Mouse (Mus musculus) liver, embryonic 14.5 days (tissue): ENCODE measurements at regions not wholly inside any gene's neighbourhood (a gene's known extent, or its start where the extent isn't known, plus 50 kb on each side); places are given as distances from the start of the nearest gene placed in this dataset.

Source experiments
- ATAC-seq: fragments of 200-750 bp; cut with Nextera tagmentation; 2 replicates; pipeline ENCODE4 v1.8.0; 2017; ENCODE audit warnings: moderate number of reproducible peaks, mild to moderate bottlenecking, moderate library complexity; ENCODE audit not compliant: insufficient read depth
- DNase-seq, 3 experiments: peaks; one replicate each; pipeline ENCODE4 v3.0.0-alpha.2; 2012 to 2013; ENCODE audit warnings: low read depth in 3 of 3, low spot score in 3 of 3
- H3K27ac ChIP-seq: fragments of 300-500 bp; sonication (generic); 2 replicates; pipeline ENCODE4 v1.5.1; 2014; ENCODE audit warnings: moderate library complexity, mild to moderate bottlenecking, control low read depth, inconsistent platforms
- H3K27me3 ChIP-seq: fragments of 300-500 bp; sonication (generic); 2 replicates; pipeline ENCODE4 v1.6.1; 2014; ENCODE audit warnings: mild to moderate bottlenecking, low read length, moderate library complexity; ENCODE audit not compliant: control insufficient read depth, insufficient read depth
- H3K36me3 ChIP-seq: fragments of 300-500 bp; sonication (generic); replicated peaks from 2 replicates; pipeline ENCODE4 v1.6.1; 2014; ENCODE audit warnings: low read depth; ENCODE audit not compliant: control insufficient read depth, insufficient read depth
- H3K4me1 ChIP-seq, 2 experiments: fragments of 200-500 bp in 1 of 2; fragments of 300-500 bp in 1 of 2; sonication (generic) in 1 of 2; replicated peaks; 2 replicates each; pipeline ENCODE4 v1.6.1; 2012 to 2014; ENCODE audit warnings: antibody characterized with exemption in 1 of 2, inconsistent platforms in 1 of 2, low read length in 1 of 2; ENCODE audit not compliant: control insufficient read depth in 2 of 2, insufficient read depth in 2 of 2
- H3K4me2 ChIP-seq: fragments of 300-500 bp; sonication (generic); 2 replicates; pipeline ENCODE4 v1.6.1; 2014; ENCODE audit warnings: low read depth, mild to moderate bottlenecking, control low read depth, moderate library complexity
- H3K4me3 ChIP-seq, 2 experiments: fragments of 200-500 bp in 1 of 2; fragments of 300-500 bp in 1 of 2; sonication (generic) in 1 of 2; 2 replicates each; pipeline ENCODE4 v1.5.1; 2012 to 2014; ENCODE audit warnings: low read depth in 2 of 2, low read length in 2 of 2, mild to moderate bottlenecking in 2 of 2, control low read depth in 1 of 2, inconsistent platforms in 1 of 2, moderate library complexity in 1 of 2; ENCODE audit not compliant: insufficient read depth in 1 of 2
- H3K9ac ChIP-seq: fragments of 300-500 bp; sonication (generic); replicated peaks from 2 replicates; pipeline ENCODE4 v1.6.1; 2014; ENCODE audit warnings: mild to moderate bottlenecking, control low read depth, moderate library complexity
- H3K9me3 ChIP-seq: fragments of 300-500 bp; sonication (generic); 2 replicates; pipeline ENCODE4 v1.6.1; 2016; ENCODE audit warnings: low read length, mixed read lengths; ENCODE audit not compliant: control insufficient read depth
- CTCF ChIP-seq: IDR thresholded peaks from 2 replicates; pipeline ENCODE4 v1.5.1; 2016; ENCODE audit warnings: antibody characterized with exemption, low read depth, control low read depth
- EP300 ChIP-seq: IDR thresholded peaks from 2 replicates; pipeline ENCODE4 v1.6.1; 2016; ENCODE audit warnings: antibody characterized with exemption, low read depth
- WGBS: fragments of 180-500 bp; shearing (Covaris S2); extraction: QIAGEN DNeasy Blood & Tissue Kit; methylation state at CpG from one replicate; pipeline ENCODE4 v1.1.7; 2014; ENCODE audit not compliant: insufficient replicate concordance; 5-methylcytosine and 5-hydroxymethylcytosine counted together

DNA sequence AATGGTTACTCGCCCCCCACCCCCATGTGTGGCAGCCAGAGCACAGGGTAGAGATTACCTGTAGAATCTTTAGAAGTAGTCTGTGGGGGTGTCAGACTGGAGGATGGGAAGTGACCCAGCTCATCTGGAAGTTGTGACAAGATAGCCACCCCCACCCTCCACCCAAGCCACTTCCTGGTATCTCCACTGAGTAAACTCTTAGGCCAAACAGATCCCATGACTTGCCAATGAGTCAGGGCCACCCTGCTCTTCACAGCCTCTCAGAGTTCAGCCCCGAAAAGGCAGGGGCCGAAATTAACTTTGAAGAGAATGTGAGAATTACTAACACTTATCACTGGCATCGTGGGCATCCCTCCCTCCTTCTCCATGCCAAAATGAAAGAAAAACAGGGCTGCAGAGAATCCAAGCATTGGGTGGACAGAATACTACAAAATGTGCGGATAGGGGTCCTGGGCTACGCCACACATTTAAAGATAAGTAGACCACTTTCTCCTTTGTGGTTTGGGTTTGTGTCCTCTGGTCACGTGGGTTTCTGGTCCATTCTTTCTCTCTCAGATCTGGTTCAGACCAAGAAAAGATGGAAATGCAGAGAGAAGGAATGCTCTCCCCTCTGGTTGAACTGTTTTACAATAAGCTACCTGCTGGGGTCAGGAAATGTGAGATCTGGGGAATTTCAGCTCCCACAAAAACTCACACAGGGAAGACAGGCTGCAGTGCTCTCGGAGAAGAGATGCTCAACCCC is 250.6 kb downstream of the Sox9 start:
- no peak overlapping the region for H3K9ac ChIP-seq
- peaks cover 0 to 1% of the 10 kb centered on the region in 2 experiments; a peak in 1 of 4 replicates for H3K4me1 ChIP-seq
- ATAC-seq (no peak), DNase-seq (no peak)
- WGBS, result 34% methylated on average over 8 of the region's 8 CpGs
- no peak overlapping the region for H3K27ac ChIP-seq
- no peak overlapping the region for H3K4me3 ChIP-seq
- no peaks in the 10 kb centered on the region for H3K36me3 ChIP-seq
- TF ChIP-seq CTCF, result no peak
- no peak for TF ChIP-seq EP300
- no peak overlapping the region for H3K4me2 ChIP-seq
- H3K27me3 ChIP-seq, result no peaks in the 10 kb centered on the region
- no peaks in the 10 kb centered on the region for H3K9me3 ChIP-seq

DNA sequence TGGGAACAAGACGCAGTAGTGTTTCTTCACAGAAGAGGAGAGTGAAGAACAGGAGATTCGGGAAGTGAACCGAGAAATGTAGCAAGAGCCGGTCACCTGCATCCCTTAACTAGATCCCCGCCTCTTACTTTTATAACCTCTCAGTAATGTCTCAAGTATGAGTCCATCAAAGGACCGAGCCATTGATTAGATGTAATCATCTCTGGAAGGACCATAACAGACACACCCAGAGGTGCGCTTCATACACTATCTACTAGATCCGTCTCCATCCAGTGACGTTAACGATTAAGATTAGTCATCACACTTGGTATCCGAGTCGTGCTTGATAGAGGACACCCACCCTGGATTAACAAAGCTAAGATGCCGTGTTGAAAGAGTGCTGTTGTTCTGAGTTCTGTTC is 252.9 kb downstream of the Sox9 start:
- Histone ChIP-seq H3K27me3 (no peaks in the 10 kb centered on the region), H3K9me3 (no peaks in the 10 kb centered on the region), H3K4me2 (no peak overlapping the region), H3K36me3 (no peaks in the 10 kb centered on the region), H3K27ac (no peak overlapping the region), H3K9ac (no peak overlapping the region), H3K4me1 (peaks cover 0 to 1% of the 10 kb centered on the region in 2 experiments; a peak in 1 of 4 replicates), H3K4me3 (no peak overlapping the region)
- 75% methylated on average over 13 of the region's 13 CpGs for WGBS
- DNase-seq (no peak), ATAC-seq (no peak)
- TF ChIP-seq EP300, result no peak
- TF ChIP-seq CTCF, result no peak

GRCm38 (mm10) chr11:113037736-113038135 is 255.7 kb downstream of the Sox9 start:
- Histone ChIP-seq H3K27me3 (no peaks in the 10 kb centered on the region), H3K9ac (no peak overlapping the region), H3K36me3 (no peaks in the 10 kb centered on the region), H3K9me3 (no peaks in the 10 kb centered on the region), H3K27ac (no peak overlapping the region), H3K4me1 (peaks cover 0 to 1% of the 10 kb centered on the region in 2 experiments; a peak in 1 of 4 replicates), H3K4me3 (no peak overlapping the region), H3K4me2 (no peak overlapping the region)
- TF ChIP-seq EP300 (no peak), CTCF (no peak)
- WGBS, result 50% methylated on average over 4 of the region's 4 CpGs
- no peak for ATAC-seq
- peak in 1 of 3 experiments; percentile 10 for DNase-seq

GRCm38 (mm10) chr11:113042710-113043109 is 260.7 kb downstream of the Sox9 start:
- H3K36me3 ChIP-seq, result no peaks in the 10 kb centered on the region
- no peak for ATAC-seq
- no peak for DNase-seq
- H3K4me3 ChIP-seq, result no peak overlapping the region
- H3K27ac ChIP-seq, result no peak overlapping the region
- no peaks in the 10 kb centered on the region for H3K27me3 ChIP-seq
- 24% methylated on average over 5 of the region's 5 CpGs for WGBS
- H3K9me3 ChIP-seq, result no peaks in the 10 kb centered on the region
- H3K9ac ChIP-seq, result no peak overlapping the region
- 0 out of 4 replicates have a peak, but pooled peaks cover 0 to 1% of the 10 kb centered on the region in 2 experiments for H3K4me1 ChIP-seq
- no peak overlapping the region for H3K4me2 ChIP-seq
- no peak for TF ChIP-seq CTCF
- no peak for TF ChIP-seq EP300

DNA sequence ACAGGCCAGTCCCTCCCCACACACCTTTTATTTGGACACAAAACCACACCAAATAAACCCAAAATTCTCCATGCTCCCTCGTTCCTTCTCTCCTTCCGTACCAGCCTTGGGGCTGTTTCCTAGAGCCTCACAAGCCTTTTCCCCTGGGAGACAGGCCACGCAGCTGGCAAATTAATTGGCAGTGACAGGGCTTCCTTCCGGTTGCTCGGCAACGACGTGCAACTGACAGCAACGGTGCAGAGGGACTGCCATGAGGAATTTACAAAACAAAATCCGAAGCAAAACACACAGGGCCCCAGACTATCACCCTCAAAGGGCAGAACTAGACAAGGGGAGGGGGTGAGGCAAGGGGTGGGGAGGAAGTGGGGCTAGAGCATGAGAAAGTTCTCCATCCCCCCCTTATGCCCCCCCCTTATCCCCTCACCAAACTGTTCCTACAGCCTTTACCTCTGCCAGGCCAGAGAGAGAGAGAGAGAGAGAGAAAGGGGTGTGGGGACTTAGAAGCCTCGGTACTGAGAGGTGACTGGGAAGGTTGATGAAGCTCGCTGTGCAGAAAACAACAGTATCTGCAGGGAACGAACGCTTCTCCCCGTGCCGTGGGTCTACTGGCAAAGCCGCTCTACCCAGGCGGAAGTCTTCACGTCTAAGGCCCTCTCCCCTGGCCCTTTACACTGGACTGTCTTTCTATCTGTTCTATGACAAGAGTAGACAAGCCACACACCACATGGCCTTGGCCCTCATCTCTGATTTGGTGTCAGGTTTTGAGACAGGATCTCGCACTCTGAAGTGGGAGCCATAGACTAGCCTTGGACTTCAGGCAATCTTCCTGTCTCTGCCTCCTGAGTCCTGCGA is 264.4 kb downstream of the Sox9 start:
- WGBS, result 41% methylated on average over 20 of the region's 20 CpGs
- no peak for DNase-seq

More for the DNA sequence above, 264.4 kb downstream of the Sox9 start:
- ATAC-seq, result no peak
- Histone ChIP-seq H3K9me3 (no peaks in the 10 kb centered on the region), H3K4me1 (0 out of 4 replicates have a peak, but pooled peaks cover 0 to 1% of the 10 kb centered on the region in 2 experiments), H3K36me3 (no peaks in the 10 kb centered on the region), H3K9ac (no peak overlapping the region), H3K4me2 (no peak overlapping the region), H3K4me3 (no peak overlapping the region), H3K27ac (no peak overlapping the region), H3K27me3 (no peaks in the 10 kb centered on the region)
- TF ChIP-seq CTCF (no peak), EP300 (no peak)
